Comparison of ENCODE assay signal across 8 mouse cellular contexts in the genomic region with DNA sequence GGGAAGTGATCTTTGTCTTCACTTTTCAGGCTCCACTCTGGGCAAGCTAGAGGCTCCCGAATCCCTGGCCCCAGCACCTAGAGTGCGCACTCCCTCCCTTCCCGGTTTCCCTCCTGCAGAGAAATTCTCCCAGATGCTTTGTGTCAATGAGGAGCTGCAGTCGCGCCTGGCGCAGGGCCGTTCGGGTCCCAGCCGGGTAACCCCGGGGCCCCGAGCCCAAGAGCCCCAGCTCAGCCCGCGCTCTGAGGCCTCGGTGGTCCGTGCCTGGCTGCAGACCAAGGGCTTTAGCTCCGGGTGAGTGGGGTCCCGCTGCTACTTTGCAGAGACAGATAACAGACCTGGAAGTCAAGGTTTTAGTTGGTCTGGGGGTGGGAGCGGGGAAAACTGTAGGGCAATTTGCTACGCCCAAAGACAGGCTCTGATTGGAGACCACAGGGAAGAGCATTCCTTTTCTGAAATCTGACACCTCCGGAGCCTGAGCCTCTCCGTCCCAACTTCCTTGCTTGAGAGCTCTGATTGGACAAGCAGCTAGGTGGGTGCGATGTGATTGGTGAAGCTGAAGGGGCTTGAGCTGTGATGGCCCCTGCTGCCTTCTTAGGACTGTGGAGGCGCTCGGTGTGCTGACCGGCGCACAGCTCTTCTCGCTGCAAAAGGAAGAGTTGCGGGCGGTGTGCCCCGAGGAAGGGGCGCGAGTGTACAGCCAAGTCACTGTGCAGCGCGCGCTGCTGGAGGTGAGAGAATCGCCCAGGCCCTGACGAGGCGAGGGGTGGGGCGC. TPM values are rescaled to one million over a fixed set of nuclear protein-coding genes. Genes with fewer than 3 reads are reported as not detected.
A peak's percentile ranks its signal among the peaks of the same experiment; 100 is the strongest.
DNase-seq lines count a peak whose midpoint lies in the region; ATAC-seq and TF ChIP-seq lines count a peak whose summit lies in the region.

No protein-coding gene starts in this region.

- no peak for TF ChIP-seq CTCF in E14TG2a.4 (conservative IDR thresholded peaks at IDR 0.05; ENCODE audit: low read length)
- 0 out of 2 replicates have a peak, but pooled peaks have one; percentile 17 for TF ChIP-seq CTCF in lung, embryonic 14.5 days (IDR thresholded peaks at IDR 0.05; ENCODE audit: low read depth)

- H3K27me3 ChIP-seq in E14TG2a.4 (ENCODE audit: insufficient read depth, low read length), result peaks cover 31% of the 10 kb centered on the region
- H3K27me3 ChIP-seq in forebrain, embryonic 14.5 days (replicated peaks; ENCODE audit: control insufficient read depth, insufficient read depth, low read length), result peaks cover 22% of the 10 kb centered on the region
- peaks cover 8% of the 10 kb centered on the region for H3K27me3 ChIP-seq in lung, embryonic 14.5 days (ENCODE audit: insufficient read depth, low read length)

- peak overlapping the region; percentile 88 for H3K4me3 ChIP-seq in E14TG2a.4 (replicated peaks; ENCODE audit: low read length)
- H3K4me3 ChIP-seq in forebrain, embryonic 14.5 days (ENCODE audit: low read depth, low read length), result peak overlapping the region; percentile 40
- peak overlapping the region; percentile 47 for H3K4me3 ChIP-seq in lung, embryonic 14.5 days (ENCODE audit: low read depth, low read length)

- peaks cover 34% of the 10 kb centered on the region for H3K36me3 ChIP-seq in E14TG2a.4 (ENCODE audit: insufficient read depth, low read length)
- peaks cover 25% of the 10 kb centered on the region for H3K36me3 ChIP-seq in forebrain, embryonic 14.5 days (ENCODE audit: control insufficient read depth, insufficient read depth, low read length)
- peaks cover 26% of the 10 kb centered on the region for H3K36me3 ChIP-seq in lung, embryonic 14.5 days (ENCODE audit: insufficient read depth)

- peak; percentile 63 for DNase-seq in cerebellum, adult 11 months
- peak; percentile 93 for DNase-seq in forebrain, embryonic 14.5 days (ENCODE audit: low spot score)
- DNase-seq in heart, postnatal 14 days, result peak; percentile 76 to 78
- peak; percentile 81 to 90 for DNase-seq in kidney, postnatal 4 days
- peak; percentile 95 for DNase-seq in lung, embryonic 14.5 days
- peak; percentile 58 for DNase-seq in ovary, postnatal 10 days (ENCODE audit: low spot score)
- no peak for DNase-seq in spleen, postnatal 4 days (ENCODE audit: low spot score in 2 of 2)

- intact Hi-C loops in heart, postnatal 14 days (cut with DNase I), result no loop called here

- peak overlapping the region; percentile 92 for H3K4me2 ChIP-seq in forebrain, embryonic 14.5 days (ENCODE audit: low read length)
- H3K4me2 ChIP-seq in lung, embryonic 14.5 days, result peak overlapping the region; percentile 88

- peak overlapping the region; percentile 58; the same call in 1 of the 2 replicates for H3K27ac ChIP-seq in forebrain, embryonic 14.5 days (ENCODE audit: low read depth, low read length)
- H3K27ac ChIP-seq in lung, embryonic 14.5 days (ENCODE audit: low read depth), result peak overlapping the region; percentile 95

- peak; percentile 97 for ATAC-seq in forebrain, embryonic 14.5 days
- ATAC-seq in lung, embryonic 14.5 days (ENCODE audit: insufficient read depth), result peak; percentile 99

- H3K9ac ChIP-seq in forebrain, embryonic 14.5 days (ENCODE audit: low read length), result peak overlapping the region; percentile 58
- H3K9ac ChIP-seq in lung, embryonic 14.5 days, result peak overlapping the region; percentile 56

- peaks cover 55% of the 10 kb centered on the region for H3K4me1 ChIP-seq in E14TG2a.4 (replicated peaks; ENCODE audit: low read depth, low read length)
- peaks cover 13% of the 10 kb centered on the region; the same call in 1 of the 2 replicates for H3K4me1 ChIP-seq in forebrain, embryonic 14.5 days (ENCODE audit: control insufficient read depth, insufficient read depth, low read length)
- peaks cover 6% of the 10 kb centered on the region for H3K4me1 ChIP-seq in lung, embryonic 14.5 days (ENCODE audit: insufficient read depth)

- under 1% methylated on average over 39 of the region's 39 CpGs for WGBS in forebrain, embryonic 14.5 days
- under 1% methylated on average over 39 of the region's 39 CpGs for WGBS in lung, embryonic 14.5 days

- no peaks in the 10 kb centered on the region for H3K9me3 ChIP-seq in E14TG2a.4 (ENCODE audit: low read length)
- no peaks in the 10 kb centered on the region for H3K9me3 ChIP-seq in forebrain, embryonic 14.5 days (replicated peaks; ENCODE audit: control insufficient read depth, low read length)
- H3K9me3 ChIP-seq in lung, embryonic 14.5 days (ENCODE audit: low read depth, low read length), result no peaks in the 10 kb centered on the region

RNA-seq across cellular contexts. Expression of a gene that starts 17.7 kb away (rescaled TPM):
- 2.9 and 5.6 TPM in 2 replicates for polyA plus RNA-seq in forebrain, embryonic 14.5 days (2014; fragmentation: Nextera tagmentation; extraction: Ambion mirVana)
- total RNA-seq in heart, postnatal 14 days (2021), result 1 to 10 TPM; 3.1 to 4.9 TPM
- polyA plus RNA-seq in lung, embryonic 14.5 days (2014; fragmentation: Nextera tagmentation; extraction: Ambion mirVana), result 9.5 and 13.6 TPM in 2 replicates

RNA-seq across cellular contexts. Expression of a gene that starts 23.3 kb away (rescaled TPM):
- polyA plus RNA-seq in forebrain, embryonic 14.5 days (2014; fragmentation: Nextera tagmentation; extraction: Ambion mirVana), result 29.4 and 32.1 TPM in 2 replicates
- 10 to 100 TPM; 76.0 to 82.1 TPM for total RNA-seq in heart, postnatal 14 days (2021)
- 54.3 TPM in 2 replicates for polyA plus RNA-seq in lung, embryonic 14.5 days (2014; fragmentation: Nextera tagmentation; extraction: Ambion mirVana)

RNA-seq across cellular contexts. Expression of a gene that starts 32.8 kb away (rescaled TPM):
- 30.1 and 37.9 TPM in 2 replicates for polyA plus RNA-seq in forebrain, embryonic 14.5 days (2014; fragmentation: Nextera tagmentation; extraction: Ambion mirVana)
- 10 to 100 TPM; 31.0 to 32.1 TPM for total RNA-seq in heart, postnatal 14 days (2021)
- 25.9 and 27.3 TPM in 2 replicates for polyA plus RNA-seq in lung, embryonic 14.5 days (2014; fragmentation: Nextera tagmentation; extraction: Ambion mirVana)

RNA-seq across cellular contexts. Expression of a gene that starts 38.0 kb away (rescaled TPM):
- 1.4 and 2.3 TPM in 2 replicates for polyA plus RNA-seq in forebrain, embryonic 14.5 days (2014; fragmentation: Nextera tagmentation; extraction: Ambion mirVana)
- 10 to 100 TPM; 25.4 to 33.6 TPM for total RNA-seq in heart, postnatal 14 days (2021)
- polyA plus RNA-seq in lung, embryonic 14.5 days (2014; fragmentation: Nextera tagmentation; extraction: Ambion mirVana), result 6.3 and 15.4 TPM in 2 replicates

RNA-seq across cellular contexts. Expression of a gene that starts 45.8 kb away (rescaled TPM):
- polyA plus RNA-seq in forebrain, embryonic 14.5 days (2014; fragmentation: Nextera tagmentation; extraction: Ambion mirVana), result 0.81 and 1.7 TPM in 2 replicates
- total RNA-seq in heart, postnatal 14 days (2021), result 1,000 to 10,000 TPM; 7,272 to 7,308 TPM
- 5.3 and 47.0 TPM in 2 replicates for polyA plus RNA-seq in lung, embryonic 14.5 days (2014; fragmentation: Nextera tagmentation; extraction: Ambion mirVana)

Comparison
In these comparisons a context has a peak if more than half of its experiments do, and no peak if none do; other contexts are left out.
1. DNase-seq: peak in cerebellum, adult 11 months (single experiment), forebrain, embryonic 14.5 days (single experiment), heart, postnatal 14 days (2 of 2), kidney, postnatal 4 days (2 of 2), lung, embryonic 14.5 days (single experiment) and ovary, postnatal 10 days (single experiment); none in spleen, postnatal 4 days (0 of 2).
2. Peak in every context shown above with its lines, with median percentiles within 50 percentile points of each other: H3K4me3 ChIP-seq.